Mouse (Mus musculus): ENCODE measurements around the gene Sulf2. TPM values are rescaled to one million over a fixed set of nuclear protein-coding genes. Genes with fewer than 3 reads are reported as not detected.
A peak's percentile ranks its signal among the peaks of the same experiment; 100 is the strongest.

Gene Sulf2
- polyA plus RNA-seq, 1 experiment from 2014 or later: 176 TPM

DNA sequence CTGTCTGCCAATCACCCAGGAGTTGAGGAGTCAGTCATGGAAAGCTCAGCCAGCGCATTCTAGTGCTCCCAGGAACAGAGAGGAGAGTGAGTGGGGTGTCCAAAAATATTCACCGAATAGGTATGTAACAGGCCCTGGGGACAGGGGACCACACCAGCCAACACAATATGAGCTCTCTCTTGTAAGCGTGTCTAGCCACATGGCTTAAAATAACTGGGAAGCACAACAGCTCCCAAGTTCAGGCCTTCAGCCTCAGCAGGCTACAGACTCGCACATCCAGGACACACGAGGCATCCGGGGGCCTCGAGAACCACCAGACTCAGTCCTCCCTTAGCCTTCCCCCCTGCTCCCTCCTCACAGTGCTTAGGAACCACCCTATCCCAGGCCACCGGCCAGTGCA lies 6.0 kb downstream of the Sulf2 start:
- peaks cover 96% of the 10 kb centered on the region for H3K4me1 ChIP-seq (replicated peaks)
- 41% methylated on average over 8 of the region's 8 CpGs for WGBS

DNA sequence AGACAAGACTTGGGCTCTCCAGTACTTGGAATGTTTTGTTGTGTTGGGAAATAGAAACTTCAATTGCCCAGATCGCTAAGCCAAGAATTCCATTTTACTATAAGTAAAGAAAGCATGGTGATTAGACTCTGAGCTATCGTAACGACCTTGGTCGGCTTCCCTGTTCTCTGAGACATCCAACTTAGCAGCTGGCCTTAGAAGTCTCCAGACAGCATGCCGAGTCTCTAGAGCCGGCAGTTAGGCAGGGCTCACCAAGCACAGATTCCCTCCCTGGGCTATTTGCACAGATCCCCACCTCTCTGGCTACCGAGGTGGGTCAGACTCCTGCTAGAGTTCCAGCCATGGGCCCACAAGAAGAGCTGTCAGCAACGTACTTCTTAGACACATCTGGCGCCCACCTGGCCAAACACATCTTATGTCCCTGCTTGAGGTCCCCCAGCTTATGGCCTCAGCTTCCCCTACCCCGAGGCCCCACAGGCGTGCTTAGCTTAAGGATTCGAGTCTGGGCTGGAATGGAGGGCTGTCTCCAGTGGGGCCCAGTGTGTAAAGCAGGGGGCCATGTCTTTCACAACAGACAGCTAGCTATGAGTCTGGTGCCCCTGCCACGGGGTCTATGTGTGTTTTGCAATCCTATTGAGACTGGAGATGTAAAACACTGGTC lies 6.7 kb downstream of the Sulf2 start:
- peaks cover 100% of the 10 kb centered on the region for H3K4me1 ChIP-seq (replicated peaks)
- H3K9ac ChIP-seq (replicated peaks): no peak overlapping the region; the same call in 1 of the 2 replicates
- H3K36me3 ChIP-seq: peaks cover 19% of the 10 kb centered on the region; the same call in 1 of the 2 replicates
- no peaks in the 10 kb centered on the region for H3K27me3 ChIP-seq
- ATAC-seq (ENCODE audit: insufficient number of reproducible peaks, insufficient read depth, low FRiP score, low TSS enrichment, low read depth): peak; percentile 67
- peak overlapping the region; percentile 37 for H3K4me2 ChIP-seq
- 5% methylated on average over 13 of the region's 13 CpGs for WGBS
- H3K4me3 ChIP-seq (replicated peaks): no peak overlapping the region
- H3K27ac ChIP-seq: peak overlapping the region; percentile 91
- H3K9me3 ChIP-seq: no peaks in the 10 kb centered on the region

More for the DNA sequence above, 6.0 kb downstream of the Sulf2 start:
- Histone ChIP-seq H3K27me3 (no peaks in the 10 kb centered on the region), H3K9ac (replicated peaks) (no peak overlapping the region; the same call in 1 of the 2 replicates), H3K4me2 (peak overlapping the region; percentile 37), H3K4me3 (replicated peaks) (no peak overlapping the region), H3K27ac (peak overlapping the region; percentile 91), H3K9me3 (no peaks in the 10 kb centered on the region), H3K36me3 (peaks cover 17% of the 10 kb centered on the region; the same call in 1 of the 2 replicates)
- ATAC-seq (ENCODE audit: insufficient number of reproducible peaks, insufficient read depth, low FRiP score, low TSS enrichment, low read depth): 0 out of 2 replicates have a peak, but pooled peaks have one; percentile 1

DNA sequence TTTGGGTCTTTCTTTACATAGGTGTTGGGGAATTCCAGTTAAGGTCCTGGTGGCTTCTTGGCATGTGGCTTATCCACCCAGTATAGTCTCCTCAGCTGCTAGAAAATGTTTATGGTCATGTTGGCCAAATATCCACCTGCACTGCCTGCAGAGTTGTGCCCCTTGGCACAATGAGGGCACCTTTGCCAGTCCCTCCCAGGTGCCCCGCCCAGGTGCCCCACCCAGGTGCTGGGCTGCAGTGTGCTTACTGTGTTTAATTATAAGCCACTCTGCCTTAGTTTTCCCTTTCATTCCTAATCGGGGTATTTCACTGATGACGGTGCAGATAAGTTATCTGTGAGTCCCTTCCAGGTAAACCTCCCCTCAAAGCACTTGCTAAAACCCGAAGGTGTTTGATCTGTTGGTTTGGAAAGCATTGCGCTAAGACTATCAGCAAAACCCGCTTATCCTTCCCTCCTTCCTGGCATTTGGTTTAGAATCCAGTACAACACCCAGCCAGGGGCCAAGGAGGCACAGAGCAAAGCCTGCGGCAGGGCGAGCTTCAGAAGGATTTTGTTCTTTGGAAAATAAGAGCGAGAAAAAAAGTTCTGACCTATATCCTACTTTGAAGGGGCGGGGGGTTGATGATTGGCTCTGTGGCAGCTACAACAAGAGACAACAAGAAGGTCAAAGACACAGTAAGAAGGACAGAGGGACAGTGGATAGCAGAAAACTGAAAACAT lies 7.4 kb downstream of the Sulf2 start:
- ATAC-seq (ENCODE audit: insufficient number of reproducible peaks, insufficient read depth, low FRiP score, low TSS enrichment, low read depth): no peak
- WGBS: 75% methylated on average over 10 of the region's 10 CpGs
- H3K36me3 ChIP-seq: peaks cover 19% of the 10 kb centered on the region; the same call in 1 of the 2 replicates

GRCm38 (mm10) chr2:166146446-166146845 lies 9.0 kb downstream of the Sulf2 start:
- Histone ChIP-seq H3K9me3 (no peaks in the 10 kb centered on the region), H3K4me3 (replicated peaks) (no peak overlapping the region), H3K27ac (0 out of 2 replicates have a peak overlapping the region, but pooled peaks have one; percentile 14), H3K36me3 (peaks cover 24% of the 10 kb centered on the region; the same call in 1 of the 2 replicates), H3K4me2 (no peak overlapping the region), H3K9ac (replicated peaks) (no peak overlapping the region; the same call in 1 of the 2 replicates), H3K4me1 (replicated peaks) (peaks cover 99% of the 10 kb centered on the region), H3K27me3 (no peaks in the 10 kb centered on the region)
- WGBS: 74% methylated on average over 7 of the region's 7 CpGs
- ATAC-seq (ENCODE audit: insufficient number of reproducible peaks, insufficient read depth, low FRiP score, low TSS enrichment, low read depth): no peak

More for the DNA sequence above, 7.4 kb downstream of the Sulf2 start:
- Histone ChIP-seq H3K4me2 (peak overlapping the region; percentile 37), H3K27ac (peak overlapping the region; percentile 91), H3K4me3 (replicated peaks) (no peak overlapping the region), H3K27me3 (no peaks in the 10 kb centered on the region), H3K9ac (replicated peaks) (no peak overlapping the region), H3K4me1 (replicated peaks) (peaks cover 100% of the 10 kb centered on the region), H3K9me3 (no peaks in the 10 kb centered on the region)

GRCm38 (mm10) chr2:166145031-166145430 lies 10.4 kb downstream of the Sulf2 start:
- Histone ChIP-seq H3K4me3 (replicated peaks) (no peak overlapping the region), H3K4me2 (no peak overlapping the region), H3K36me3 (peaks cover 34% of the 10 kb centered on the region), H3K4me1 (replicated peaks) (peaks cover 85% of the 10 kb centered on the region), H3K27ac (peak overlapping the region; percentile 3; the same call in 1 of the 2 replicates), H3K27me3 (no peaks in the 10 kb centered on the region), H3K9me3 (no peaks in the 10 kb centered on the region), H3K9ac (replicated peaks) (no peak overlapping the region)
- WGBS: 82% methylated on average over 8 of the region's 8 CpGs
- ATAC-seq (ENCODE audit: insufficient number of reproducible peaks, insufficient read depth, low FRiP score, low TSS enrichment, low read depth): no peak

DNA sequence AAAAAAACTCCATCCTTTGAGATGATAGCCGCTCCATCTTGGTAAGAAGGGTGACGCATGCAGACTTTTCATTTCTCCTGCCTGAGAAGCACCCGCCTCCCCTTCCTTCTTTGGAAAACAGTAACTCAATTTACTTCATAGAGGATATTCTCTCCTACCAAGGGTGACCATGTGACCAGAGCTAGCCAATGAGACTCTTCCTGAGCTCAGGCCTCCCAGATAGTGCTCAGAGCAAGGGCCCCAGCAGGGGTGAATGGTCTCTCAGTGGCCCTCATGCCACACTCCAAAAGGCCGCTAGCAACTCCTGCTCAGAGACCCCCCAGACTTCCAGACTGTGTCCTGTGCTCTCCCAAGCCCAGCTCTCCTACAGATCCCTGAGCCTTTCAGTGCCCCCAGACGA lies 11.6 kb downstream of the Sulf2 start:
- Histone ChIP-seq H3K27me3 (no peaks in the 10 kb centered on the region), H3K9me3 (no peaks in the 10 kb centered on the region), H3K9ac (replicated peaks) (no peak overlapping the region), H3K4me3 (replicated peaks) (no peak overlapping the region), H3K27ac (peak overlapping the region; percentile 95), H3K36me3 (peaks cover 43% of the 10 kb centered on the region), H3K4me1 (replicated peaks) (peaks cover 76% of the 10 kb centered on the region), H3K4me2 (no peak overlapping the region)
- ATAC-seq (ENCODE audit: insufficient number of reproducible peaks, insufficient read depth, low FRiP score, low TSS enrichment, low read depth): no peak
- 85% methylated on average over 5 of the region's 5 CpGs for WGBS

GRCm38 (mm10) chr2:166142561-166143112 lies 12.8 kb downstream of the Sulf2 start:
- Histone ChIP-seq H3K36me3 (peaks cover 55% of the 10 kb centered on the region), H3K4me2 (peak overlapping the region; percentile 42), H3K9me3 (no peaks in the 10 kb centered on the region), H3K27me3 (no peaks in the 10 kb centered on the region), H3K27ac (peak overlapping the region; percentile 95), H3K4me1 (replicated peaks) (peaks cover 70% of the 10 kb centered on the region), H3K9ac (replicated peaks) (peak overlapping the region; percentile 28; the same call in 1 of the 2 replicates), H3K4me3 (replicated peaks) (no peak overlapping the region)
- ATAC-seq (ENCODE audit: insufficient number of reproducible peaks, insufficient read depth, low FRiP score, low TSS enrichment, low read depth): peak; percentile 55
- WGBS: 13% methylated on average over 19 of the region's 19 CpGs

DNA sequence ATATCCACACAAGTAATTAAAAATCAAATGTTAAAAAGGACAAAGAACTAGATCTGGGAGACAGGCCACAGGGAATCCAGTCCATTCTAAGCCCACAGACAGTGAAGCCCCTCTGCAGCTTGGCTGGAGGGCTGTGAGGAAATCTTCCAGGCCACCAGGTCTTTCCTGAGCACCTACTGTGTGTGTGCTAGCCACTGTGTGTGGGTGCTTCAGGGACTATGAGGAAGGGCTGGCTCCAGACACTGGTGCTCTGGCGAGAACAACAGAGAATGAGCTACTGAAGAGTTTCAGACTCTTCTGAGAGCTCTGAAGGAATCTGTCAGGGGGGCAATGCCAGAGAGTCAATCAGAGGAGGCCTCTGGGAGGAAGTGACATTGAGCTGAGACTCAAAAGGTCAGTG lies 13.6 kb downstream of the Sulf2 start:
- H3K27ac ChIP-seq: peak overlapping the region; percentile 95
- H3K36me3 ChIP-seq: peaks cover 59% of the 10 kb centered on the region
- H3K4me3 ChIP-seq (replicated peaks): no peak overlapping the region
- no peak for ATAC-seq (ENCODE audit: insufficient number of reproducible peaks, insufficient read depth, low FRiP score, low TSS enrichment, low read depth)
- no peaks in the 10 kb centered on the region for H3K27me3 ChIP-seq
- H3K9ac ChIP-seq (replicated peaks): no peak overlapping the region; the same call in 1 of the 2 replicates
- H3K9me3 ChIP-seq: no peaks in the 10 kb centered on the region
- H3K4me1 ChIP-seq (replicated peaks): peaks cover 63% of the 10 kb centered on the region
- WGBS: 81% methylated on average over 1 of the region's 1 CpGs
- no peak overlapping the region for H3K4me2 ChIP-seq

- Histone ChIP-seq H3K4me2 (no peak overlapping the region), H3K4me1 (replicated peaks) (peaks cover 63% of the 10 kb centered on the region), H3K27ac (0 out of 2 replicates have a peak overlapping the region, but pooled peaks have one; percentile 29), H3K9me3 (no peaks in the 10 kb centered on the region), H3K9ac (replicated peaks) (no peak overlapping the region), H3K4me3 (replicated peaks) (no peak overlapping the region), H3K36me3 (peaks cover 57% of the 10 kb centered on the region), H3K27me3 (no peaks in the 10 kb centered on the region)
- no peak for ATAC-seq (ENCODE audit: insufficient number of reproducible peaks, insufficient read depth, low FRiP score, low TSS enrichment, low read depth)
- WGBS: 93% methylated on average over 6 of the region's 6 CpGs
Observed at GRCm38 (mm10) chr2:166141039-166141438, 14.4 kb downstream of the Sulf2 start.

DNA sequence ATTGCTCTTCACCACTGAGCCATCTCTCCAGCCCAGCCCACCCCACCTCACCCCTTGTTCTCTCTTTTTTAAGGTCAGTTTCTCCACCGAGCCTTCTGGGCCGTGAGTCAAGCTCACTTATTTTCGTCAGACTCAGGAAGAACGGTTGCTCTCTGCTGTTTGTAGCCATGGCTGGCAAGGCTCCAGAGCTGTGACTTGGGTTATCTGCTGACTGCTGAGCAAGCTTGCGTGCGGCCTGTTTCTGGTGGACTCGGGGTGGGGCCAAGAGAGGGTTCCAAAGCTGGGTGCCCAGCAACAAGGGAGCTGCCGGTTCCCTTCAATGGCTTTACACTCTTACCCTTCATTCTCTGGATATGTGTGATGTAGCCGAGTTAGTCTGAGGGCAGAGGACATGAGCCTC lies 15.0 kb downstream of the Sulf2 start:
- no peak overlapping the region for H3K27ac ChIP-seq
- H3K27me3 ChIP-seq: no peaks in the 10 kb centered on the region
- no peak overlapping the region for H3K4me3 ChIP-seq (replicated peaks)
- no peak overlapping the region for H3K9ac ChIP-seq (replicated peaks)
- H3K9me3 ChIP-seq: no peaks in the 10 kb centered on the region
- peaks cover 53% of the 10 kb centered on the region for H3K36me3 ChIP-seq
- peaks cover 58% of the 10 kb centered on the region for H3K4me1 ChIP-seq (replicated peaks)
- WGBS: 94% methylated on average over 9 of the region's 9 CpGs
- no peak overlapping the region for H3K4me2 ChIP-seq
- no peak for ATAC-seq (ENCODE audit: insufficient number of reproducible peaks, insufficient read depth, low FRiP score, low TSS enrichment, low read depth)

DNA sequence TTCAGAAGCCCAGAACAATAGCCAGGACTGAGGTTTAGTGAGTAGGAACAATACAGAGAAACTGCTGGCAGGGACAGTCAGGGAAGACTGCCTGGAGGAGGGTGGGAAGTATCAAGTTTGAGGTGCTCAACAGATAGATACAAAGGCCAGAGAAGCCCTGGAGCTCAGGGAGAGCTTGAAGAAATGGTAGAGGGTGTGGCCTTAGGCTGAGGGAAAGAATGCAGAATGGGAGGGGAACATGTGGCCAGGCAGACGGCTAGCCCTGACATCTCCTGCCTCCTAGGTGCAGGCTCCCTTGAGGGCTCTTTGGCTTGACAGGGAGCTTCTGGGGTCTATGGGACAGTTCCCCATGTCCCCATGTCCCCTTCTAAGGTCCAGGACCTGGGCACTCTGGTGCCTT lies 17.2 kb downstream of the Sulf2 start:
- no peak for ATAC-seq (ENCODE audit: insufficient number of reproducible peaks, insufficient read depth, low FRiP score, low TSS enrichment, low read depth)
- H3K9me3 ChIP-seq: no peaks in the 10 kb centered on the region
- peaks cover 37% of the 10 kb centered on the region for H3K4me1 ChIP-seq (replicated peaks)
- no peak overlapping the region for H3K9ac ChIP-seq (replicated peaks)
- H3K27me3 ChIP-seq: no peaks in the 10 kb centered on the region
- H3K4me2 ChIP-seq: no peak overlapping the region
- WGBS: 35% methylated on average over 1 of the region's 1 CpGs
- H3K36me3 ChIP-seq: peaks cover 57% of the 10 kb centered on the region
- no peak overlapping the region for H3K4me3 ChIP-seq (replicated peaks)
- H3K27ac ChIP-seq: no peak overlapping the region

All from limb, embryonic 12.5 days (tissue).